Mouse (Mus musculus): Measurements from ENCODE around the gene Fhl1. TPM values are rescaled to one million over a fixed set of nuclear protein-coding genes. Genes with fewer than 3 reads are reported as not detected.

Fhl1 gene
- polyA plus RNA-seq, 1 experiment, result 266 TPM

DNA sequence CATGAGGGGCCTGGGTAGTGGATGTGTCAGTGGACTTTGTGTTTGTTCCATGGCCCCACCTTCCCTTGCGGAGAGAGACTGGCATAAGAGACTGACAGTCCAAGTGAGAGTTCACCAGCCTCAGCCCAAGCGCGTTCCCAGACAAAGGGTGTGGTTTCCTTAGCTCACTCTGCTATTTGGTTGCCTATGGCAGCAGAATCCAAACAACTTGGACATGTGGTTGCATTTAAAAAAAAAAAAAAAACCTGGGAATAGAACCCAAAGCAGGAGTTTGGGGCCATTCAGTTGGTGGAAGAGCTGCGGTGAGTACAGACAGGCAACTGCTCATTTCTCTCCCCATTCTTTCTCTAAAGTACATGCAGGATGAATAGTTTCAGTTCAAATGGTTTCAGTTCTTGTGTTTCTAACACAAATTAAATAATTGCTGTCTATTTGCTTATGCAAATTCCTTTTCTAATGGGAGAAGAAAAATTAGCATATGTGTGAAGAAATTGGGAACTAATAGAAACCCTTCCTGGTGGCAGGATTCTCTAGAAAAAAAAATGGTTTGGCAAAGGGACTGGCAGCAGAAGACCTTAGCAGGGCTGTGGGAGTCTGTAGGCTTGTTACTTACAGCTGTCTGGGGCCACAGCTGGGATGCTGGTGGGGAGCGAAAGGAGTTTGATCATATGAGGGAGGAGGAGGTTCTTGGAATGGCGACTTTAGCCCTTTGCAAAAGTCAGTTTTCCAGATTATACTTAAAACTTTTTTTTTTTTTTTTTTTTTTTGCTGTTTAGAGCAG, 54.9 kb downstream of the Fhl1 start:
- Histone ChIP-seq H3K4me1 (ENCODE audit: control insufficient read depth, insufficient read depth, low read length) (peaks cover 4% of the 10 kb centered on the region; the same call in 1 of the 2 replicates), H3K4me3 (ENCODE audit: insufficient read depth, low read length) (no peak overlapping the region), H3K27ac (ENCODE audit: insufficient read depth, low read length) (no peak overlapping the region)
- TF ChIP-seq POLR2A (IDR thresholded peaks at IDR 0.05; ENCODE audit: low read depth, low read length) (no peak), CTCF (IDR thresholded peaks at IDR 0.05; ENCODE audit: borderline replicate concordance, insufficient read depth, low read length) (no peak)

DNA sequence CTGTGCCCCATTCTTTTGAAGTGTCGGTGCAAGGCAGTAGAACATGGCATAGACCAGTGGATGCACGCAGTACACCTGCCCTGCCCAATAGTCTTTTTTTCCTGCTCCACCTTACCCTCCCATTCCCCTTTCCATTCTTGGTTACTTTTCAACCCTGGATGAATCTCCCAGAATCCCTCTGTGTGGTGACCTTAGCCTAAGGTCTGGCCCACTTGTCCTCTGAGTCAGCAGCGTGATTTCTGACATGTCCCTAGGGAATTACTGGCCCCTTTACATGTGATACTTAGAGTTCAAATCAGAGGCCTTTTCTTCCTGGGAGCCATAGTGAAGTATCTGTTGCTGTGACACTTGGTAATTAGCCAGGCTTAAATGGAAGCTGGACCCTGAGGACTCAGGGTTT, 55.9 kb downstream of the Fhl1 start:
- no peak overlapping the region for H3K27ac ChIP-seq (ENCODE audit: insufficient read depth, low read length)
- H3K4me3 ChIP-seq (ENCODE audit: insufficient read depth, low read length), result no peak overlapping the region
- TF ChIP-seq CTCF (IDR thresholded peaks at IDR 0.05; ENCODE audit: borderline replicate concordance, insufficient read depth, low read length) (no peak), POLR2A (IDR thresholded peaks at IDR 0.05; ENCODE audit: low read depth, low read length) (no peak)
- peaks cover 4% of the 10 kb centered on the region; the same call in 1 of the 2 replicates for H3K4me1 ChIP-seq (ENCODE audit: control insufficient read depth, insufficient read depth, low read length)

DNA sequence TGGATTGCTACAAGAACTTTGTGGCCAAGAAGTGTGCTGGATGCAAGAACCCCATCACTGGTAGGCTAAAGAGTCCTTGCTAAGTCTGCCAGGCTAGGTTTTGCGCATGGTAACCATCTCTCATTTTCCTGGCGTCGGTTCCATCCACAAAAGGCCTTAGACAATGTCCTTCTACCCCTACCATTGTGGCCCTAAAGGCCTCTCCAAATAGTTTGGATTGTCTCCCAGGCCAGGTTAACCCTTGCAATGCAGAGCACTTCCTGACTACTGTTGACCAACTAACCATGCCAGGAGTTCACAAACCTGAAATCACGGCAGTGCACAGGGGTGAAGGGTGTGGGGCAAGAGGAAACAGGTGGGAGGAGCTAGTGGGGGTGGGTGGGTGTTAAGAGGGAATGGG, 59.0 kb downstream of the Fhl1 start:
- H3K4me3 ChIP-seq (ENCODE audit: insufficient read depth, low read length), result no peak overlapping the region
- H3K27ac ChIP-seq (ENCODE audit: insufficient read depth, low read length), result no peak overlapping the region
- TF ChIP-seq POLR2A (IDR thresholded peaks at IDR 0.05; ENCODE audit: low read depth, low read length), result no peak
- TF ChIP-seq CTCF (IDR thresholded peaks at IDR 0.05; ENCODE audit: borderline replicate concordance, insufficient read depth, low read length), result no peak
- peaks cover 4% of the 10 kb centered on the region; the same call in 1 of the 2 replicates for H3K4me1 ChIP-seq (ENCODE audit: control insufficient read depth, insufficient read depth, low read length)

DNA sequence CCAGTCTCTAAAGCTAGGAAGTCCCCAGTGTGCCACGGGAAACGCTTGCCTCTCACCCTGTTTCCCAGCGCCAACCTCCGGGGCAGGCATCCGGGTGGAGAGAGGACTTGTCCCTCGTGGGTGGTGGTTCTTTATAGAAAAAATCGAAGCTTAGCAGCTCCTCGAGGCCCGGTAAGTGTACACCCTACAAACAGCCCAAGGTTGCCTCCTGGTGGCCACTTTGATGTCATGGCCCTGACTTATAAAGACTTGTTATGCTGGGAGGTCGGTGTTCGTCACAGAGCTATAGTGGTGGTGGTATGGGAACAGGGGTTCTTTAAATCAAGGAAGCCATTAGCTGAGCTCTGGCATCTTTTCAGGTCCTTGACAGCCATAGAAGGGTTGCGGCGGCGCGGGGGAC, 59.7 kb downstream of the Fhl1 start:
- Histone ChIP-seq H3K27ac (ENCODE audit: insufficient read depth, low read length) (no peak overlapping the region), H3K4me1 (ENCODE audit: control insufficient read depth, insufficient read depth, low read length) (no peaks in the 10 kb centered on the region), H3K4me3 (ENCODE audit: insufficient read depth, low read length) (no peak overlapping the region)
- no peak for TF ChIP-seq POLR2A (IDR thresholded peaks at IDR 0.05; ENCODE audit: low read depth, low read length)
- TF ChIP-seq CTCF (IDR thresholded peaks at IDR 0.05; ENCODE audit: borderline replicate concordance, insufficient read depth, low read length), result peak; percentile 33; the same call in 1 of the 2 replicates

GRCm38 (mm10) chrX:56821765-56822603, 90.4 kb downstream of the Fhl1 start, which contains the start of gene Map7d3:
Map7d3 (minus strand) TSS chrX:56822326.
- TF ChIP-seq CTCF (IDR thresholded peaks at IDR 0.05; ENCODE audit: borderline replicate concordance, insufficient read depth, low read length), result no peak
- peak; percentile 52; the same call in 1 of the 2 replicates for TF ChIP-seq POLR2A (IDR thresholded peaks at IDR 0.05; ENCODE audit: low read depth, low read length)
- no peaks in the 10 kb centered on the region for H3K4me1 ChIP-seq (ENCODE audit: control insufficient read depth, insufficient read depth, low read length)
- H3K4me3 ChIP-seq (ENCODE audit: insufficient read depth, low read length), result peak within 1 kb of the TSS; percentile 71
- H3K27ac ChIP-seq (ENCODE audit: insufficient read depth, low read length), result no peak within 1 kb of the TSS

GRCm38 (mm10) chrX:56827492-56827891, 95.9 kb downstream of the Fhl1 start:
- Histone ChIP-seq H3K4me1 (ENCODE audit: control insufficient read depth, insufficient read depth, low read length) (no peaks in the 10 kb centered on the region), H3K27ac (ENCODE audit: insufficient read depth, low read length) (no peak overlapping the region), H3K4me3 (ENCODE audit: insufficient read depth, low read length) (no peak overlapping the region)
- TF ChIP-seq CTCF (IDR thresholded peaks at IDR 0.05; ENCODE audit: borderline replicate concordance, insufficient read depth, low read length) (no peak), POLR2A (IDR thresholded peaks at IDR 0.05; ENCODE audit: low read depth, low read length) (no peak)

GRCm38 (mm10) chrX:56835842-56836241, 104.3 kb downstream of the Fhl1 start:
- TF ChIP-seq POLR2A (IDR thresholded peaks at IDR 0.05; ENCODE audit: low read depth, low read length), result no peak
- no peak for TF ChIP-seq CTCF (IDR thresholded peaks at IDR 0.05; ENCODE audit: borderline replicate concordance, insufficient read depth, low read length)

DNA sequence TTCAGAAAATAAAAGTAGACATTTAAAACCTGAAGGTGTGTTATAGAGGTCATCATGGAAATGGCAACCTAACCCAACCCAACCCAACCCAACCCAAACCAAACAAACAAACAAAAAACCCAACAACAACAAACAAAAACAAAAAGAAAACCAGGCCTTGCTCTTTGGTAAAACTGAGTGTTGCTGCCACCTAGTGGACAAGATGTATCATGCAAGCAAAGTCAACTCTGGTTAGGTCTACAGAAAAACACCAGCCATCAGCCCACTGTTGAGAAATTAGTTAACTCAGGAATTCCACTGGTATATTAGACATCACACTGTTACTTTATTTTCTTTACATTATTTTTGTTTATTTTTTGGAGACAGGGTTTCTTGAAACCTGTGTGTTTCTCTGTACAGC, 107.8 kb downstream of the Fhl1 start:
- Histone ChIP-seq H3K4me3 (ENCODE audit: insufficient read depth, low read length) (no peak overlapping the region), H3K4me1 (ENCODE audit: control insufficient read depth, insufficient read depth, low read length) (no peaks in the 10 kb centered on the region), H3K27ac (ENCODE audit: insufficient read depth, low read length) (no peak overlapping the region)
- TF ChIP-seq POLR2A (IDR thresholded peaks at IDR 0.05; ENCODE audit: low read depth, low read length), result no peak
- TF ChIP-seq CTCF (IDR thresholded peaks at IDR 0.05; ENCODE audit: borderline replicate concordance, insufficient read depth, low read length), result no peak

More at GRCm38 (mm10) chrX:56835842-56836241, 104.3 kb downstream of the Fhl1 start:
- Histone ChIP-seq H3K4me1 (ENCODE audit: control insufficient read depth, insufficient read depth, low read length) (no peaks in the 10 kb centered on the region), H3K27ac (ENCODE audit: insufficient read depth, low read length) (no peak overlapping the region), H3K4me3 (ENCODE audit: insufficient read depth, low read length) (no peak overlapping the region)

DNA sequence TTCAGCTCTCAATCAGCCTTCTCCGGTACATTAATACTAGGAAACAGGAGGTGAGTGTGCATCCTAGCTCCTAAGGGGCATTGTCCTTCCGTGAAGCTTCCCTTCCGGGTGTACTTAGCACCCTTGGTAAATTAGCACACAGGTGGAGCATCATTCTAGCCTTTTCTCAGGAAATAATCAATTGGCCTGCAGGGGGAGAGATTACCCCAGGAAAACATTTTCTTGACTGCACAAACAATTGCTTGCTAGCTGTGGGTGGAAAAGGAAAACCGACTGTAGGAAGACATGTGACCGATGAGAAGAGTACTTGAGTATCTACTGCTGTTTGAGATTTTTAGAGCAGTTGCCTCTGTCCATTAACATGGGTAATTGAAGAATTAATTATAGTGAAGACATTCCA, 109.7 kb downstream of the Fhl1 start:
- H3K27ac ChIP-seq (ENCODE audit: insufficient read depth, low read length), result no peak overlapping the region
- H3K4me3 ChIP-seq (ENCODE audit: insufficient read depth, low read length), result no peak overlapping the region
- no peak for TF ChIP-seq POLR2A (IDR thresholded peaks at IDR 0.05; ENCODE audit: low read depth, low read length)
- no peak for TF ChIP-seq CTCF (IDR thresholded peaks at IDR 0.05; ENCODE audit: borderline replicate concordance, insufficient read depth, low read length)
- H3K4me1 ChIP-seq (ENCODE audit: control insufficient read depth, insufficient read depth, low read length), result no peaks in the 10 kb centered on the region

Other genes starting within 250 kb of the Fhl1 start
- gene Gm10477, start 207.0 kb upstream of the Fhl1 start, polyA plus RNA-seq (2011; ENCODE audit: insufficient read length, low read depth, missing spikeins), result not detected in 2 replicates
- gene Gm648, start 182.2 kb upstream of the Fhl1 start, polyA plus RNA-seq (2011; ENCODE audit: insufficient read length, low read depth, missing spikeins), result not detected in 2 replicates
- gene Mmgt1, start 133.7 kb upstream of the Fhl1 start, polyA plus RNA-seq (2011; ENCODE audit: insufficient read length, low read depth, missing spikeins), result 37.8 and 52.5 TPM in 2 replicates
- gene Slc9a6, start 122.0 kb upstream of the Fhl1 start, polyA plus RNA-seq (2011; ENCODE audit: insufficient read length, low read depth, missing spikeins), result 19.0 and 24.2 TPM in 2 replicates
- gene Map7d3, start 90.5 kb downstream of the Fhl1 start, polyA plus RNA-seq (2011; ENCODE audit: insufficient read length, low read depth, missing spikeins), result 2.7 and 2.9 TPM in 2 replicates
- gene Adgrg4, start 138.4 kb downstream of the Fhl1 start, polyA plus RNA-seq (2011; ENCODE audit: insufficient read length, low read depth, missing spikeins), result not detected in 2 replicates

Measured in embryonic fibroblast, embryonic 13.5 days (primary cell).